Mouse (Mus musculus) CH12.LX (cell line): ENCODE results near the gene Tmem199.

Experiments
- BHLHE40 ChIP-seq: IDR thresholded peaks from 2 replicates; pipeline ENCODE4 v1.6.1; 2011; ENCODE audit warnings: mild to moderate bottlenecking, low read depth, low read length, improper control_type of control experiment
- CHD1 ChIP-seq: IDR thresholded peaks from 2 replicates; pipeline ENCODE4 v1.6.1; 2012; ENCODE audit warnings: low read depth, low read length, improper control_type of control experiment, inconsistent platforms
- CTCF ChIP-seq, 2 experiments: IDR thresholded peaks in 1 of 2; conservative IDR thresholded peaks in 1 of 2; 2 replicates each; pipeline ENCODE4 v1.5.1; 2011 to 2012; ENCODE audit warnings: low read depth in 2 of 2, low read length in 2 of 2, improper control_type of control experiment in 1 of 2, inconsistent platforms in 1 of 2, mild to moderate bottlenecking in 1 of 2, moderate library complexity in 1 of 2
- EP300 ChIP-seq: IDR thresholded peaks from 2 replicates; pipeline ENCODE4 v1.6.1; 2011; ENCODE audit warnings: low read length, improper control_type of control experiment
- ETS1 ChIP-seq: conservative IDR thresholded peaks from 2 replicates; pipeline ENCODE4 v1.6.1; 2012; ENCODE audit warnings: low read depth, mild to moderate bottlenecking, inconsistent platforms, low read length, improper control_type of control experiment, moderate library complexity
- IRF4 ChIP-seq: IDR thresholded peaks from 2 replicates; pipeline ENCODE4 v1.6.1; 2014; ENCODE audit warnings: low read depth, mild to moderate bottlenecking, inconsistent platforms, low read length, improper control_type of control experiment
- MAX ChIP-seq: IDR thresholded peaks from 2 replicates; pipeline ENCODE4 v1.6.1; 2011; ENCODE audit warnings: low read length, improper control_type of control experiment
- MAZ ChIP-seq: IDR thresholded peaks from 2 replicates; pipeline ENCODE4 v1.6.1; 2012; ENCODE audit warnings: low read depth, mild to moderate bottlenecking, inconsistent platforms, low read length, improper control_type of control experiment, moderate library complexity
- NELFE ChIP-seq: IDR thresholded peaks from 2 replicates; pipeline ENCODE4 v1.6.1; 2011; ENCODE audit warnings: low read depth, low read length, improper control_type of control experiment
- TCF12 ChIP-seq: IDR thresholded peaks from 2 replicates; pipeline ENCODE4 v1.6.1; 2014; ENCODE audit warnings: low read depth, mild to moderate bottlenecking, inconsistent platforms, low read length, improper control_type of control experiment
- ZMIZ1 ChIP-seq: IDR thresholded peaks from 2 replicates; pipeline ENCODE4 v1.6.1; 2012; ENCODE audit warnings: low read depth, mild to moderate bottlenecking, inconsistent platforms, low read length, improper control_type of control experiment

GRCm38 (mm10) chr11:78530001-78530400 is 18.0 kb upstream of the Tmem199 start:
- TF ChIP-seq EP300 (no peak), CTCF (conservative IDR thresholded peaks at IDR 0.05 in 1 of 2, IDR thresholded peaks at IDR 0.05 in 1 of 2; ENCODE audit: low read depth in 2 of 2, low read length in 2 of 2) (no peak), IRF4 (no peak), BHLHE40 (no peak), MAX (no peak), TCF12 (no peak), ETS1 (no peak), CHD1 (no peak), MAZ (no peak), NELFE (no peak), ZMIZ1 (no peak)
